ENCODE assay signal across 9 mouse cellular contexts in the genomic region with DNA sequence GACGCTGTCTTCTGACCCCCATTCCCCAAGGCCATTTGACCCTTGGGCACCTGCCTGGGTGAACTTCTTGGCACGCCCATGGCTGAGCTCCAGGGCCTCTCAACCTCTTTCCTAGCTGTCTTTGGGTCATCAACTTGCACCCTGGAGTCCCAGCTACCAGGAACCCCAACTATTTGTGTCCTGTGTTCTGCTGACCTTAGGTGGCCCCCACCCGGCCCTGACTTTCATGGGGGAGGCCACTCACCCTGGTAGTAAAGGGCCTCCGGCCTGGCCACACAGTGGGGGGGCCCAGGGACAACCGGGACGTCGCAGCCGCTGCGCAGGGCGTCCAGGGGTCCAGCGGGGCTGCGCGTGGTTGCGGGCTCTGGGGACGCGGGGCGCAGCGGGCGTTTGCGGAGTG. TPM values are rescaled to one million over a fixed set of nuclear protein-coding genes. Genes with fewer than 3 reads are reported as not detected.
DNase-seq lines count a peak whose midpoint lies in the region; ATAC-seq and TF ChIP-seq lines count a peak whose summit lies in the region.
"Had no signal": no experiment of that assay in that cellular context is flagged by ENCODE, and none has a peak within 500 bp of the region (broad histone marks: within the 10 kb centered on the region; RNA-seq: fewer than 3 reads in every experiment).

No protein-coding gene starts in this region.

- no peak for DNase-seq in heart, postnatal 10 days
- DNase-seq in G1E (ENCODE audit: low spot score), result no peak
- no peak for DNase-seq in liver, postnatal 0 days
- no peak for DNase-seq in ovary, postnatal 10 days (ENCODE audit: low spot score)
- DNase-seq in retina, postnatal 1 day, result no peak
- DNase-seq: right cerebral cortex, postnatal 25 days had no signal

- H3K27ac ChIP-seq in heart, embryonic 13.5 days (replicated peaks), result no peak overlapping the region
- no peak overlapping the region for H3K27ac ChIP-seq in heart, embryonic 16.5 days (ENCODE audit: low read length)
- H3K27ac ChIP-seq in liver, postnatal 0 days (ENCODE audit: low read depth), result peak overlapping the region; percentile 92

- peaks cover 36% of the 10 kb centered on the region for H3K4me1 ChIP-seq in heart, embryonic 13.5 days
- peaks cover 55% of the 10 kb centered on the region for H3K4me1 ChIP-seq in G1E (ENCODE audit: insufficient read depth, low read depth, low read length)
- H3K4me1 ChIP-seq in heart, embryonic 16.5 days (ENCODE audit: control insufficient read depth, insufficient read depth, low read length), result peaks cover 27% of the 10 kb centered on the region
- H3K4me1 ChIP-seq in liver, postnatal 0 days (ENCODE audit: insufficient read depth), result peaks cover 41% of the 10 kb centered on the region

- no peak for TF ChIP-seq CTCF in G1E (IDR thresholded peaks at IDR 0.05; ENCODE audit: low read depth, low read length)
- no peak for TF ChIP-seq CTCF in liver, postnatal 0 days (IDR thresholded peaks at IDR 0.05; ENCODE audit: low read depth)

- H3K36me3 ChIP-seq in heart, embryonic 13.5 days, result no peaks in the 10 kb centered on the region
- H3K36me3 ChIP-seq in G1E (replicated peaks), result no peaks in the 10 kb centered on the region
- no peaks in the 10 kb centered on the region for H3K36me3 ChIP-seq in heart, embryonic 16.5 days (ENCODE audit: control insufficient read depth, insufficient read depth)
- peaks cover 12% of the 10 kb centered on the region for H3K36me3 ChIP-seq in liver, postnatal 0 days (replicated peaks; ENCODE audit: insufficient read depth, low read length)

- intact Hi-C loops in heart, postnatal 10 days (cut with DNase I), result no loop called here

- H3K27me3 ChIP-seq in heart, embryonic 13.5 days (replicated peaks), result peaks cover 49% of the 10 kb centered on the region
- H3K27me3 ChIP-seq in G1E (ENCODE audit: insufficient read depth, low read length), result peaks cover 55% of the 10 kb centered on the region
- peaks cover 12% of the 10 kb centered on the region for H3K27me3 ChIP-seq in heart, embryonic 16.5 days (ENCODE audit: control insufficient read depth, insufficient read depth, low read length)
- no peaks in the 10 kb centered on the region for H3K27me3 ChIP-seq in liver, postnatal 0 days (ENCODE audit: insufficient read depth, low read length)

- peak overlapping the region; percentile 86 for H3K9ac ChIP-seq in heart, embryonic 13.5 days
- H3K9ac ChIP-seq in heart, embryonic 16.5 days (ENCODE audit: low read length), result peak overlapping the region; percentile 75
- H3K9ac ChIP-seq in liver, postnatal 0 days (replicated peaks), result peak overlapping the region; percentile 86

- TF ChIP-seq EP300 in liver, postnatal 0 days (IDR thresholded peaks at IDR 0.05; ENCODE audit: low read depth), result no peak

- H3K9me3 ChIP-seq in heart, embryonic 13.5 days, result no peaks in the 10 kb centered on the region
- no peaks in the 10 kb centered on the region for H3K9me3 ChIP-seq in G1E (replicated peaks)
- H3K9me3 ChIP-seq in heart, embryonic 16.5 days (replicated peaks; ENCODE audit: control insufficient read depth, low read length), result peaks cover 4% of the 10 kb centered on the region
- H3K9me3 ChIP-seq in liver, postnatal 0 days (ENCODE audit: low read length), result no peaks in the 10 kb centered on the region

- ATAC-seq in heart, embryonic 13.5 days (ENCODE audit: extremely low read depth, insufficient number of reproducible peaks, low FRiP score, low TSS enrichment), result no peak
- no peak for ATAC-seq in G1E (ENCODE audit: extremely low read depth, insufficient number of reproducible peaks, low FRiP score, poor library complexity, severe bottlenecking)
- ATAC-seq in heart, embryonic 16.5 days (replicated peaks; ENCODE audit: extremely low read depth, insufficient read depth, low FRiP score), result no peak
- ATAC-seq in liver, postnatal 0 days, result no peak
- ATAC-seq in granulocyte monocyte progenitor cell, adult 5-6 weeks (replicated peaks; ENCODE audit: poor library complexity, severe bottlenecking), result no peak

- WGBS in heart, embryonic 13.5 days, result 8% methylated on average over 20 of the region's 20 CpGs
- WGBS in heart, embryonic 16.5 days, result 7% methylated on average over 18 of the region's 20 CpGs
- 5% methylated on average over 19 of the region's 20 CpGs for WGBS in liver, postnatal 0 days (ENCODE audit: insufficient replicate concordance)

- peak overlapping the region; percentile 60 for H3K4me3 ChIP-seq in heart, embryonic 13.5 days
- peak overlapping the region; percentile 66 for H3K4me3 ChIP-seq in G1E (ENCODE audit: low read depth, low read length)
- H3K4me3 ChIP-seq in heart, embryonic 16.5 days (ENCODE audit: low read length), result peak overlapping the region; percentile 60
- peak overlapping the region; percentile 69 for H3K4me3 ChIP-seq in liver, postnatal 0 days (ENCODE audit: low read depth, low read length)

- peak overlapping the region; percentile 83 for H3K4me2 ChIP-seq in heart, embryonic 13.5 days
- peak overlapping the region; percentile 81 for H3K4me2 ChIP-seq in heart, embryonic 16.5 days (ENCODE audit: low read depth, low read length)
- H3K4me2 ChIP-seq in liver, postnatal 0 days (ENCODE audit: low read depth, low read length), result peak overlapping the region; percentile 89

RNA-seq across cellular contexts. Expression of a gene that starts 0.4 kb away (rescaled TPM):
- 1.5 and 1.9 TPM in 2 replicates for polyA plus RNA-seq in heart, embryonic 13.5 days (2015; fragmentation: Nextera tagmentation; extraction: Ambion mirVana)
- total RNA-seq in heart, postnatal 10 days (2021), result 1 to 10 TPM; 5.6 to 5.7 TPM
- total RNA-seq in G1E (2014; fragmentation: Nextera tagmentation), result 2.7 TPM in 1 of 2 replicates, not detected in the other
- total RNA-seq in G1E (2017), result 0.71 and 1.1 TPM in 2 replicates
- polyA plus RNA-seq in G1E (2012), result 6.1 and 6.6 TPM in 2 replicates
- polyA plus RNA-seq in heart, embryonic 16.5 days (2015; fragmentation: Nextera tagmentation; extraction: Ambion mirVana), result 3.1 and 4.1 TPM in 2 replicates
- polyA plus RNA-seq in liver, postnatal 0 days (2015; fragmentation: Nextera tagmentation; extraction: Ambion mirVana), result 5.4 and 11.2 TPM in 2 replicates
- 7.5 and 8.5 TPM in 2 replicates for total RNA-seq in granulocyte monocyte progenitor cell, adult 5-6 weeks (2014; fragmentation: Nextera tagmentation)
- 0.57 and 1.0 TPM in 2 replicates for total RNA-seq in granulocyte monocyte progenitor cell, adult 5-6 weeks (2017)

RNA-seq across cellular contexts. Expression of a gene that starts 25.6 kb away (rescaled TPM):
- 0.59 and 0.68 TPM in 2 replicates for polyA plus RNA-seq in heart, embryonic 13.5 days (2015; fragmentation: Nextera tagmentation; extraction: Ambion mirVana)
- under 1 TPM in 1 of 2 experiments, not detected in 1; 0.50 TPM for total RNA-seq in heart, postnatal 10 days (2021)
- not detected in 2 replicates for total RNA-seq in G1E (2014; fragmentation: Nextera tagmentation)
- total RNA-seq in G1E (2017), result not detected in 2 replicates
- polyA plus RNA-seq in G1E (2012), result not detected in 2 replicates
- 1.2 and 2.0 TPM in 2 replicates for polyA plus RNA-seq in heart, embryonic 16.5 days (2015; fragmentation: Nextera tagmentation; extraction: Ambion mirVana)
- 9.6 and 10.8 TPM in 2 replicates for polyA plus RNA-seq in liver, postnatal 0 days (2015; fragmentation: Nextera tagmentation; extraction: Ambion mirVana)
- total RNA-seq in granulocyte monocyte progenitor cell, adult 5-6 weeks (2014; fragmentation: Nextera tagmentation), result not detected in 2 replicates
- total RNA-seq in granulocyte monocyte progenitor cell, adult 5-6 weeks (2017), result not detected in 2 replicates

RNA-seq across cellular contexts. Expression of a gene that starts 29.6 kb away (rescaled TPM):
- not detected in 2 replicates for polyA plus RNA-seq in heart, embryonic 13.5 days (2015; fragmentation: Nextera tagmentation; extraction: Ambion mirVana)
- not detected for total RNA-seq in heart, postnatal 10 days (2021)
- not detected in 2 replicates for total RNA-seq in G1E (2014; fragmentation: Nextera tagmentation)
- not detected in 2 replicates for total RNA-seq in G1E (2017)
- polyA plus RNA-seq in G1E (2012), result not detected in 2 replicates
- not detected in 2 replicates for polyA plus RNA-seq in heart, embryonic 16.5 days (2015; fragmentation: Nextera tagmentation; extraction: Ambion mirVana)
- 0.18 and 0.19 TPM in 2 replicates for polyA plus RNA-seq in liver, postnatal 0 days (2015; fragmentation: Nextera tagmentation; extraction: Ambion mirVana)
- total RNA-seq in granulocyte monocyte progenitor cell, adult 5-6 weeks (2014; fragmentation: Nextera tagmentation), result not detected in 2 replicates
- not detected in 2 replicates for total RNA-seq in granulocyte monocyte progenitor cell, adult 5-6 weeks (2017)

RNA-seq across cellular contexts. Expression of a gene that starts 38.9 kb away (rescaled TPM):
- polyA plus RNA-seq in heart, embryonic 13.5 days (2015; fragmentation: Nextera tagmentation; extraction: Ambion mirVana), result 0.13 TPM in 1 of 2 replicates, not detected in the other
- total RNA-seq in heart, postnatal 10 days (2021), result not detected
- total RNA-seq in G1E (2014; fragmentation: Nextera tagmentation), result 1.7 and 4.1 TPM in 2 replicates
- 2.3 and 2.8 TPM in 2 replicates for total RNA-seq in G1E (2017)
- polyA plus RNA-seq in G1E (2012), result 2.2 and 3.2 TPM in 2 replicates
- polyA plus RNA-seq in heart, embryonic 16.5 days (2015; fragmentation: Nextera tagmentation; extraction: Ambion mirVana), result not detected in 2 replicates
- polyA plus RNA-seq in liver, postnatal 0 days (2015; fragmentation: Nextera tagmentation; extraction: Ambion mirVana), result 0.09 TPM in 1 of 2 replicates, not detected in the other
- not detected in 2 replicates for total RNA-seq in granulocyte monocyte progenitor cell, adult 5-6 weeks (2014; fragmentation: Nextera tagmentation)
- total RNA-seq in granulocyte monocyte progenitor cell, adult 5-6 weeks (2017), result 0.56 TPM in 1 of 2 replicates, not detected in the other

RNA-seq across cellular contexts. Expression of a gene that starts 51.4 kb away (rescaled TPM):
- polyA plus RNA-seq in heart, embryonic 13.5 days (2015; fragmentation: Nextera tagmentation; extraction: Ambion mirVana), result 223 and 250 TPM in 2 replicates
- 100 to 1,000 TPM; 299 to 317 TPM for total RNA-seq in heart, postnatal 10 days (2021)
- total RNA-seq in G1E (2014; fragmentation: Nextera tagmentation) (not detected in 2 replicates), G1E (2017) (0.05 TPM in 1 of 2 replicates, not detected in the other)
- not detected in 2 replicates for polyA plus RNA-seq in G1E (2012)
- polyA plus RNA-seq in heart, embryonic 16.5 days (2015; fragmentation: Nextera tagmentation; extraction: Ambion mirVana), result 413 and 444 TPM in 2 replicates
- 8.8 and 9.3 TPM in 2 replicates for polyA plus RNA-seq in liver, postnatal 0 days (2015; fragmentation: Nextera tagmentation; extraction: Ambion mirVana)
- total RNA-seq in granulocyte monocyte progenitor cell, adult 5-6 weeks (2014; fragmentation: Nextera tagmentation), result not detected in 2 replicates
- total RNA-seq in granulocyte monocyte progenitor cell, adult 5-6 weeks (2017), result not detected in 2 replicates
